Mouse (Mus musculus) urinary bladder, postnatal 0 days (tissue): ENCODE data around the gene Vmn1r200. TPM values are rescaled to one million over a fixed set of nuclear protein-coding genes. Genes with fewer than 3 reads are reported as not detected.

Experiments used
- polyA plus RNA-seq: library from polyadenylated mRNA; unstranded; fragments of >200 nt; fragmentation: Nextera tagmentation; extraction: Ambion mirVana; gene quantifications from 2 replicates; pipeline ENCODE4 v1.2.1, GENCODE M21; 2015

Vmn1r200 gene
- not detected in 2 replicates for polyA plus RNA-seq

GRCm38 (mm10) chr13:22390073-22390472 lies at the start of gene Vmn1r200:
TSS of gene Vmn1r200 (plus strand) at chr13:22390373.

GRCm38 (mm10) chr13:22350064-22350463 lies 40.1 kb upstream of the Vmn1r200 start, which contains the start of gene Vmn1r198:
TSS of gene Vmn1r198 (plus strand) at chr13:22350364.

DNA sequence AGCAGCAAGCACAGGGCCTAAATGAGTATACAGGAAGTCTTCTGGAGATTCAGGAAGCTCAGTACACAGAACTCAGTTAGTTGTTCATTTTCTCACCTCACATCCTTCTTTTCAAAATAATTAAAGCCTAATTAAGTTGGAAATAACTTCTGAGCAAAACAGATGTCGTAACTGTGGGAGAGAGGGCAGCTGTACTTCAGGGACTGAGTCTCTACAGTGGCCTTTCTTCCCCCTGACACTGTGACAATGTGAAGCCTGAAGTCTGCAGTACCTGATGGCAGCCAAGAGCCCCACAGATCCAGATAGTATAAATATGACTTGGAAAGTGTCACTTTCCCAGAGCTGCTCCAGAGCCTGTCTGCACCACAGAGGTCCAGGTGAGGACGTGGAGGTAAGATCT lies 10.7 kb upstream of the Vmn1r200 start, which contains the start of gene Vmn1r199:
TSS of gene Vmn1r199 (plus strand) at position 301 of the 400 bp plus-strand sequence.

Other genes with a start within 250 kb of the Vmn1r200 start
- gene Vmn1r191, start 206.4 kb upstream of the Vmn1r200 start, polyA plus RNA-seq: not detected in 2 replicates
- not detected in 2 replicates for gene Vmn1r192, start 199.2 kb upstream of the Vmn1r200 start, polyA plus RNA-seq
- not detected in 2 replicates for gene Vmn1r193, start 167.2 kb upstream of the Vmn1r200 start, polyA plus RNA-seq
- not detected in 2 replicates for gene Vmn1r194, start 146.2 kb upstream of the Vmn1r200 start, polyA plus RNA-seq
- gene Vmn1r195, start 119.9 kb upstream of the Vmn1r200 start, polyA plus RNA-seq: not detected in 2 replicates
- gene Vmn1r196, start 100.5 kb upstream of the Vmn1r200 start, polyA plus RNA-seq: not detected in 2 replicates
- gene Vmn1r197, start 65.8 kb upstream of the Vmn1r200 start, polyA plus RNA-seq: not detected in 2 replicates
- gene Vmn1r198, start 40.0 kb upstream of the Vmn1r200 start, polyA plus RNA-seq: not detected in 2 replicates
- gene Vmn1r199, start 10.6 kb upstream of the Vmn1r200 start, polyA plus RNA-seq: not detected in 2 replicates
- not detected in 2 replicates for gene Vmn1r201, start 81.5 kb downstream of the Vmn1r200 start, polyA plus RNA-seq
- gene Vmn1r202, start 115.0 kb downstream of the Vmn1r200 start, polyA plus RNA-seq: not detected in 2 replicates
- not detected in 2 replicates for gene Vmn1r203, start 127.7 kb downstream of the Vmn1r200 start, polyA plus RNA-seq
- not detected in 2 replicates for gene Vmn1r204, start 162.8 kb downstream of the Vmn1r200 start, polyA plus RNA-seq
- not detected in 2 replicates for gene Vmn1r205, start 202.6 kb downstream of the Vmn1r200 start, polyA plus RNA-seq
- not detected in 2 replicates for gene Vmn1r206, start 233.9 kb downstream of the Vmn1r200 start, polyA plus RNA-seq